Mouse (Mus musculus) T-helper 17 cell (primary cell): ENCODE results near the gene Hspbap1.

ENCODE experiments used
- in situ Hi-C, 2 experiments: fragments of 300-600 bp; cut with MboI, MseI; formaldehyde crosslinking; loops; 1 replicate in 1 of 2; 2 replicates in 1 of 2; pipeline ENCODE4 v1.15.1; 2025; ENCODE audit warnings: high pct_unique_total_duplicates in 2 of 2

Hspbap1 gene

DNA sequence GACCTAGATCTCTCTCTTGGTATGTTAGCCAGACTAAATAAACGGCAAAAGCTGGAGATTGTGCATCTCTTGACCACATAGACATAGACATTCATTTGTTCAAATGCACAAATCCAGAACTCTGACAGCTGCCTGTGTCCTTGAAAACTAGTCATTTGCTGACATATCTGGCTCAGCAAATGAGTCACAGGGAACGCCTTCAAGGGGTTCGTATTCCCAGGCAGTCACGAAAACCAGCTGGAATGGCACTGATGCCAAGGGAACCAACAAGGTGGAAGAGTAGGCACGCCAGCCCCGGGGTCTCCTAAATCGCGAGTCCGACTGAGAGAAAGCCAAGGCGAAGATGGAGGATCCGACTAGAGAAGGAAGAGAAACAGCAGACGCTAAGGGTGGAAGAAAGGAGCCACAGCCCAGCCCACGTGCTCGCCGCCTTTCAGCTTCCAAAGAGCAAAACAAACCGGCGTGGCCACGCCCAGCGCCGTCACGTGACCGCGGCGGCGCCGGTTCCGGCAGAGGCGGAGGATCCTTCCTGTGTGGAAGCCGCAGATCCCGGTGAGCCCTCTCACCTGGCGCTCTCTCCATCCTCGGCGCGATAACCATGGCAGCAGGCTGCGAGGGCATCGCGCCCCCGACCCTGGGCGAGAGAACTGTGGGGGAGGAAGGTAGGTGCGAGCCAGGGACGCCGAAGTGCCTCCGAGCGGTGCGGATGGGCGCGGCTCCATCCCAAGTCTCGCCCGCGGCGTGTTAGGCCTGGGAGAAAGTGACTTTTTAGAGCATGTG, at the start of gene Hspbap1:
TSS of gene Hspbap1 (plus strand) at position 498 of the 780 bp plus-strand sequence.
- in situ Hi-C loops = loop anchor here in 1 of 2 experiments (5.0 kb wide), 1 partner anchor 42 kb away; no protein-coding TSS in a partner anchor

GRCm38 (mm10) chr16:35724561-35724960, 45.6 kb upstream of the Hspbap1 start:
- in situ Hi-C loops = no loop called here

DNA sequence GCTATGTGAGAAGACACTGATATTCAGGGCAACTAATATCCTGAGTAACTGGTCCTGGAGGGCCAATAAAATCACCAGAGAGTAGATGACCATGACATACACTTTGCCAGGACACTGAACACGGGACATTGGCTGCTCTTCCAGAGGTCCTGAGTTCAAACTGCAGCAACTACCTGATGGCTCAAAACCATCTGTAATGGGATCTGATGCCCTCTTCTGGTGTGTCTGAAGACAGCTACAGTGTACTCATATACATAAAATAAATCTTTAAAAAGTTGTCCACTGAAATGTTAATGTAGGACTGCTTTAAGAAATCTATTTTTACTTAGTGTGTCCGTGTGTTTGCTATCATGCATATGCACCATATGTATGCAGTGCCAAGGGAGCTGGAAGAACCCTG, 43.6 kb upstream of the Hspbap1 start:
- in situ Hi-C loops = no loop called here

- in situ Hi-C loops = no loop called here
Observed at GRCm38 (mm10) chr16:35729151-35729738, 40.9 kb upstream of the Hspbap1 start.

GRCm38 (mm10) chr16:35732096-35732495, 38.1 kb upstream of the Hspbap1 start:
- in situ Hi-C loops = loop anchor here in 1 of 2 experiments (5.0 kb wide), 1 partner anchor 85 kb away; no protein-coding TSS in a partner anchor

DNA sequence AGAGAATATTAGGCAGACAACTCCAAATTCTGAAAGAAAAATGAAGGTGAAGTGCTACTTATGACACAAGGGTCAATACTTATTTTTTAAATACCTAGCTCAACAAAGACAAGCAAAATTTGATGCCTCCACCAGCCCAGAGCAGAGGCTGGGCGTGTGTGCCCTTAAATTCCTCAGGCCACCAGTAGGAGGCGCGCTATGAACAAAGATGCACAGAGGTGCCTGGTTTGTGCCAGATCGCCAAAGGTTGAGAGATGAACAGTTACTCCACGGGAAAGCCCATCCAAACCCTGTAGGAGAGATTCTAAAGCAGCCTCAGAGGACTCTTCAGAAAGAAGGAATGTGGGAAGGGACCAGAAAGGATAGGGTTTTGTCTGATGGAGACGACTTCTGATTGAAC, 36.1 kb upstream of the Hspbap1 start:
- in situ Hi-C loops = loop anchor here in 1 of 2 experiments (5.0 kb wide), 1 partner anchor 83 kb away; no protein-coding TSS in a partner anchor

DNA sequence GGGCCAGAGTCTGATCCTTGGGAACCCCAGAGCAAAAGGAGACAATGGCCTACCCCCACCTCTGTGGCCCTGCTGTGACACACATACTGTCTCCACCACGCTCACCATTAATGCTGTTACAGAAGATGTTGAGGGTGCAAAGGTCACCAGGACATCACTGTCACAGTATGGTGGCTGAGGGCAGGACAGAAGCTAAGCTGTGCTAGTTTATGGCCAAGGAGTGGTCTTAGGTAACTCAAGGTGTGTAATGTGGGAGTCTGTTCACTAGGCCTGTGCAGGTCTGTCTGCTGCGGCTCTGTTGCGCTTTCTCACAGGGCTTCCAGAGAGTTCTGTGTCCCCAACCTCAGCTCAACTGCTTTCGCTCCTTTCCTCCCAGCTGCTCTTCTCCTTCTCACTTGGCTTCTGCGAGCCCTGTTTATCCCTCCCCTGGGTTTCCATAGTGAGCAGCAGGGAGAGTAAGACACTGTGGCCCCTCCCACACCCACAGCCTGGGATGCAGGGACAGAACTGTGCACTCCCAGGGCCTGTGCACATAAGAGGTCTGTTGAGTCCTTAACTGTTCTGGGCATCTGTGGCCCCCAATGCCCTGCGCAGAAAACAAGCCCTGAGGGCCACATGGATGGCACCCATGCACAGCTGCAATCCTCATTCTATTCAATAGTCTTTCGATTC, 31.9 kb upstream of the Hspbap1 start:
- in situ Hi-C loops = no loop called here

DNA sequence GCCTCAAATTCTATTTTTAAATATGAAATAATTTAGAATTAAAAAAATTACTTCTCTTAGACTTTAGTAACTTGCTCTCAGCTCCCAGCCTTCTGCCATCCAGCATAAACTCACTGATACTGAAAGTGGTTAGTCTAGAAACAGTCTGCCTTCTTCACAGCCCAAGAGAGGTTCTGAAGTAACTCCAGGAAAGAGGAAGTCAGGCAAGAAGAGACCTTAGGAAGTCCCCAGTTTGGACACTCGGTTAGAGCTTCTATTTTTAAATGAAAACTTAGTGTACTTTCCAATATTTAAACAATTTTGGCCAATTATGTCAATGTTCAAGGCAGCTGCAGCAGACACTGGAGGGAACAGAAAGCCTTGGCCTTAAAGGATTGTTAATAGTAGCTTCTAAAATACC, 30.6 kb upstream of the Hspbap1 start:
- in situ Hi-C loops = no loop called here

- in situ Hi-C loops = loop anchor here in 1 of 2 experiments (10.0 kb wide), 1 partner anchor 194 kb away; the partner anchor contains the start of genes Dtx3l and Parp9
Observed at GRCm38 (mm10) chr16:35740357-35740756, 29.8 kb upstream of the Hspbap1 start.

DNA sequence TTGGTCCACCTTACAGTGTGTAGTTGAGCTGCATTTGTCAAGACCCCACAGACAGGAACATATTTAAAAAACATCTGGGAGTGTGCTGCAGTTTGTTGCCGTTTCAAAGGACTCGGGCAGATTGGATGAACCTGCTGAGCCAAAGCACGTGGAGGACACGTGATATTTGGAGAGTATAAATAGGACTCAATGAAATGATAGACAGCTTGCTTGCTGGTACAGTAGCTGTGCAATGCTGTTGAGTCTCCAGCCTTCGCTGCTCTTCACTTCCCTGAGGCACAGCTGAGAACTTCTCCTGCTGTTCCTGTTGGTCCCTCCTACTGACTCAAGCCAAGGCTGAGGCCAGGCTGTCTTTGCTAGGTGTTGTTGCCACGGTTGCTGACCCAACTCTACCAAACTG, 29.2 kb upstream of the Hspbap1 start:
- in situ Hi-C loops = loop anchor here in 1 of 2 experiments (10.0 kb wide), 1 partner anchor 194 kb away; the partner anchor contains the start of genes Dtx3l and Parp9

GRCm38 (mm10) chr16:35741621-35742020, 28.6 kb upstream of the Hspbap1 start:
- in situ Hi-C loops = loop anchor here in 1 of 2 experiments (10.0 kb wide), 1 partner anchor 193 kb away; the partner anchor contains the start of genes Dtx3l and Parp9

GRCm38 (mm10) chr16:35742251-35742937, 27.8 kb upstream of the Hspbap1 start:
- in situ Hi-C loops = loop anchor here in 1 of 2 experiments (10.0 kb wide), 1 partner anchor 192 kb away; the partner anchor contains the start of genes Dtx3l and Parp9

DNA sequence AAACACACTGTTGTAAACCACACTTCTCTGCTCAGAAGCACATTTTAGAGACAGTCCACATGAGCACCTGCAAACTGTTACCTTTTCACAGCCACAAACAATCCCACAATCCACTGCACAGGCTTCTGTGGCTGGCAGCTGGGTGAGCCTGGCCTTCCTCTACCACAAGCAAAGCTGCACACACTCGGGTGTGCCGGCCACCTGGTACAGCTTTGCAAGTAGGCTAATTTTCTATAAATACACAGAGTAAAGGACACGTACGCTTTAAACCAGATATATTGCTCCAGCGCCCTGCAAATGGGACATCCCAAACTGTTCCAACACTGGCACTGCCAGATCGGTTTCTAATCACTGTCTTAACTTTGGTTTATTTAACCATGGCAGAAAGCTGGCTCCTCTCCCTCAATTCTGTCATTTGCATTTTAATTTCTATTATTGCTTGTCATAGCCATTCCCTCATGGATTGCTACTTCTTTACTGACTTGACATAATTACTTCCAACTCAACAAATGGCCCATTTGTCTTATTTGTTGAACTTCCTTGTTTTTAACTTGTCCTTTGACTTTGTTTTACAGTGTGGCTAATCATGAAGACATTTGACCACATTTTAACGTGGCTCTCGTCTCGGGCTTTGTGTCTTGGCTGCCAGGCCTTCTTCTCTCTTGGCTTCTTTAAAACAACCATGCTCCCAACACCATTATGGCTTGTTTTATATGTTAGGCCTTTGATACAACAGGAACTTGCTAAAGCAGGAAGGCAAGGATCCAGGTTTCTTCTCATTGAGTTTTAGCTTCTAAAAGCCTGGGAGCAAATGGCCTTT, 22.5 kb upstream of the Hspbap1 start:
- in situ Hi-C loops = loop anchor here in 1 of 2 experiments (10.0 kb wide), 1 partner anchor 187 kb away; the partner anchor contains the start of genes Dtx3l and Parp9

DNA sequence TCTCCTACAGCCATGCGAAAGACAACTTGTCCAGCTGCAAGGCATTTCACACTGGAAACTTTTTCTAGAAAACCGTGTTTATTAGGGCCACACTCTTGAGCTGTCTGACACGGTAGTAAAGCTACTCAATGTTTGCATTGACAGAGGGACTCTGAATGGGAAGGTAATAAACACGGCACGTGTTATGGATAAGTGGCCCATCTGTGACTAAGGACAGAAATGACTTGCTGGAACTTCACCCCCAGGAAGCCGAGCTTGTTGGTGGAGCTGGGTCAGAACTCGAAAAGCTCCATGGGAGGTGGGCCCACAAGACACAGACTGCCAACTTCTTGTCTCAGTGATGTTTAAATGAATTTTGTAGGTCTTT, 22.0 kb upstream of the Hspbap1 start:
- in situ Hi-C loops = loop anchor here in 1 of 2 experiments (10.0 kb wide), 1 partner anchor 187 kb away; the partner anchor contains the start of genes Dtx3l and Parp9

DNA sequence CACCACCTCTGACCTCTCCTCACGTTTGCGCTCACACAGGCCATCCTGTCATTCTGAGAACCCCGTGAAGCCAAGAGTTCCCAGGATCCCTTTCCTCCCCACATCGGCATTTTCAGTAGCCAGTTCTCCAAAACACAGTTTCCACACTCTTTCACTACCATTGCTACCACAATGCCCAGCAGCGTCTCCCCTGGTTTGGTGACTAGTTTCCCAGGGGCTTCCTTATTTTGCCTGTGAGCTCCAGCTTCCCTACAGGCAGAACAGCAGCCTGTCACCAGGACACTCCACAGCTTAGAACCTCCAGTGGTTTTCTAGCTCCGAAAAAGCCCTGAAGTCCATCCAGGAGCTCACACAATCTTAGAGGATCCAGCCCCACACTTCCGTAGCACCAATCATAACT, 20.8 kb upstream of the Hspbap1 start:
- in situ Hi-C loops = loop anchor here in 1 of 2 experiments (10.0 kb wide), 1 partner anchor 185 kb away; the partner anchor contains the start of genes Dtx3l and Parp9

DNA sequence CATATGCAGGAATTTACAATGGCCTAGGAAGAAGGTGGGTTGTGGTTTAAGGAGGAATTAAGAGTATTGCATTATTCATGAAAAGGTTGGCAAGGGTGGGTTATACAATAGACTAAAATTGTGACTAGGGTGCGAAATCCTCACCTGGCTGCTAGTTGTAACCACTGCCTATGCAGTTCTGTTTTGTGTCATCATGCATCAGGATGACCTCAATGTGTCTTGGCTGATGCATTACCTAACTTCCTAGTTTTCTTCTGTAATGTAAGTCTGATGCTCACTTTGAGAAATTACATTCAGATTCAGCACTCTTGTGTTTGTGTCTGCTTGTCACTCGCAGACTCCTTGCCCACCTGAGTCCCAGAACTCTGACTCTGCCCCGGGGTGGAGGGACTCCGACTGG, 18.3 kb upstream of the Hspbap1 start:
- in situ Hi-C loops = no loop called here

DNA sequence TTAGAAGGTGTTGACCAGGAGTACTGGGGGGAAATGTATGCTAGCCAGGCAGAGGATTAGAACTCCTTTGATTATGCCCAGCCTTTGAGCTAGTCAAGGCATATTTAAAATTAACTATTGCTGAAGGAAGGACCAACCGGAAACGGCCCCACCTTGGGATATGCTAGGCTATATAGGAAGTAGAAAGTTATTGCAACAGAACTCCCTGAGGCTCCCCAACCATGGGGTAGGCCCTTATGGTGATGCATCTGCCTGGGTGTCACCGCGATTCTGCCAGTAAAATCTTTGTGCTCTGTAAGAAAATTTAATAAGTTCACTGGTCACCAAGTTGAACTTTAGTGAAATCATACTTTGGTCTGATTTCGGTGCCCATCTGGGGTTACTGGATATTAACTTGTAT, 16.2 kb upstream of the Hspbap1 start:
- in situ Hi-C loops = no loop called here

DNA sequence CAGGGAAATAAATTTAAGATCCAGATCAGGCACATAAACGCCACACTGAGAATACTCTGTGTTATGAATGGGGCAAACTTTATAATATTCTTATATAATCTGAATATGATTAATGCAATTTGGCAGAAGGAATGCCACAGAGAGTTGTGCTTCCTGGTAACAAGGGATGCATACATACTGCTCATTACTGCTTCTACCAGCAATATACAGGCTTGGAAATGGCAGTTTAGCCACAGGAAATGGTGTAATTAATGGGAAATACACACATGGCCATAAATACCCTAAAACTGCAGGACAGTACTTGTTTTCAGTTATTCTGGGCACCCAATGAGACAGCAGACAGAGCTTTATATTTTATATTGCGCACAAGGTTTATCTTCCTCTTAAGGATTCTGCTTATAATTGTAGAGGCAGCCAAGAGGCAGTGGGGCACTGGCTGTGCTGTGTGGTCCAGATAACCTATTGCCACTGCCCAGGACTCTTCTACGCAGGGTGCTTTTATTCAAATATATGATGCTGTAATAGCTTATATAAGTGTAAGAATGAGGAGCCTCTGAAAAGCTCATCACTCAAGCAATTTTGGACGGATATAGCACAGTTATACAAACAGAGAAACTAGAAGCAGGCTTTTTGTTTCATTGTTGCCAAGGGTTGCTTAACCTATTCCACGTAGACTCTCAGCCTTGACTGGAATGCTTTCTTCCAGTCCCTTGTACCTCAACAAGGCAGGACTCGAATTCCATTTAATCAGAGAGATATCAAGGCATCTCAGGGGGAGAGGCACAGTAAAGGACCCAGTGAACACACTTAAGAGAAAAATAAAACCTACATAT, 14.5 kb upstream of the Hspbap1 start:
- in situ Hi-C loops = no loop called here

GRCm38 (mm10) chr16:35756697-35757096, 13.5 kb upstream of the Hspbap1 start:
- in situ Hi-C loops = no loop called here
